Mouse (Mus musculus) bone marrow macrophage, adult 2 months (primary cell): ENCODE data around the gene Osbpl6. TPM values are rescaled to one million over a fixed set of nuclear protein-coding genes. Genes with fewer than 3 reads are reported as not detected.

ENCODE experiments used
- H3K27ac ChIP-seq: 2 replicates; pipeline ENCODE4 v1.5.1; 2012; ENCODE audit warnings: low read depth, low read length; ENCODE audit not compliant: insufficient read depth
- H3K4me1 ChIP-seq: 2 replicates; pipeline ENCODE4 v1.6.1; 2012; ENCODE audit warnings: low read length; ENCODE audit not compliant: control insufficient read depth, insufficient read depth
- H3K4me3 ChIP-seq: 2 replicates; pipeline ENCODE4 v1.5.1; 2012; ENCODE audit warnings: mild to moderate bottlenecking, low read length, moderate library complexity; ENCODE audit not compliant: insufficient read depth
- CTCF ChIP-seq: IDR thresholded peaks from 2 replicates; pipeline ENCODE4 v1.5.1; 2012; ENCODE audit warnings: low read depth, mild to moderate bottlenecking, low read length, moderate library complexity
- POLR2A ChIP-seq: IDR thresholded peaks from 2 replicates; pipeline ENCODE4 v1.6.1; 2012; ENCODE audit warnings: mild to moderate bottlenecking, low read depth, low read length, borderline replicate concordance
- polyA plus RNA-seq: library from polyadenylated mRNA; stranded (reverse); fragments of >200 nt; gene quantifications from 2 replicates; pipeline ENCODE4 v1.2.4, GENCODE M21; 2012; ENCODE audit not compliant: missing spikeins, insufficient read depth, insufficient read length

Gene Osbpl6
- polyA plus RNA-seq, 1 experiment = not detected

DNA sequence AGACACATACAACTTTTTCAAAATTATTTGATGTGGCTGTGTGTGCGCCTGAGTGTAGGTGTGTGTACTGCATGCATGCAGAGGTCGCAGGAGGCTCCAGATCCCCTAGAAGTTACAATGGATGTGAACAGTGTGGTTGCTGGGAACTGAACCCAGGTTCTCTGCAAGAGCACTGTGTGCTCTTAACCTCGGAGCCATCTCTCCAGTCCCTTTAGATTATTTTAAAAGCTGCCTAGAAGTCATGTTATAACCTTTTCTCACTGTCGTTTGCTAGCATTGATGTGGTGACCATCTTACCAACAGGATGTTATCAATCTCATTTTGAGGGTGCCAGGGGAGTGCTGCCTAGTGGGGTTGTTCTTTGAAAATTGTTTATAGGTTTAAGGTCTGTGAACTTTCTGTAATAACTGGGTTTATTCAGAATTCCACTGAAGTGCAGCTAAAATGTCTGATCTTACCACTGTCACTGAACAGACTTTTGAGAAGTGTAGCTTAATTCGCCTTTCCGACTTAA is 15.2 kb downstream of the Osbpl6 start:
- Histone ChIP-seq H3K4me1 (no peaks in the 10 kb centered on the region), H3K4me3 (no peak overlapping the region), H3K27ac (no peak overlapping the region)
- TF ChIP-seq POLR2A = no peak
- no peak for TF ChIP-seq CTCF

DNA sequence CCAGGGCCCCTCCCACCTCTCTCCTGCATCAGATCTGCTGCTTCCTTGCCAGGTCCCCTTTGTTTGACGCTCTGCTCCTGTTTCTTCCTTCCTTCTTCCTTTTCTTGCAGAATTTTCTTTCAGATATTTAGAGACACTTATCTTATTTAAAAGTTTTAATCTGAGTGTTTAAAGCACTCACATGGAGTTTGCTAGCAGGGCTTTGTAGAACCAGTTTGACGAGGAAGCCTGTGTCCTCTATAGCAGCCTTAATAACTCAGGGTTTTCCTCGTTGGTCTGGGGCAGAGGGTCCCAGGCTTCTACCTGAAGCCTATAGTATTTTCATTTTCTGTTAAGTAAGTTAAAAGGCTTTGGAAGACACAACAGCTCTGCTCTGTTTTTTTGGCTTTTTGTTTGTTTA is 20.5 kb downstream of the Osbpl6 start:
- Histone ChIP-seq H3K4me1 (no peaks in the 10 kb centered on the region), H3K27ac (no peak overlapping the region), H3K4me3 (no peak overlapping the region)
- no peak for TF ChIP-seq CTCF
- TF ChIP-seq POLR2A = no peak

DNA sequence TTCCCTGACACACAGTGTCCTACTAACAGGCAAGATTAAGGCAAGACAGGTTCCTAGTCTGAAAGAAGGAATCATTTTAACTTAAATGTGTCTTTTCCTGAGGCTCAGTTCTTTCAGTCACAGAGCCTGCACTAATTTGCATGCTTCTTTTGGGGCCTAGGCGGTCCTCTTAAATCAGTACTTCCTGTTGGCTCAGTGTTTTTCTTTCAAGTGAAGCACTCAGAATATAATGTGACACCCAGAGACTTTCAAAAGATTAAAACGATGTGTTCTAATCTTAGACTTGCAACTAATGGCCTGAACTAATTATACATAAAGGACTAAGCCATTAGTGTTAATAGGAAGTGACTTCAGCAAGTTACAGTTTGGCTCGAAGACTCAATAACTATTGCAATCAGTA is 23.0 kb downstream of the Osbpl6 start:
- H3K4me1 ChIP-seq = no peaks in the 10 kb centered on the region
- H3K4me3 ChIP-seq = no peak overlapping the region
- H3K27ac ChIP-seq = no peak overlapping the region
- TF ChIP-seq POLR2A = no peak
- TF ChIP-seq CTCF = no peak

DNA sequence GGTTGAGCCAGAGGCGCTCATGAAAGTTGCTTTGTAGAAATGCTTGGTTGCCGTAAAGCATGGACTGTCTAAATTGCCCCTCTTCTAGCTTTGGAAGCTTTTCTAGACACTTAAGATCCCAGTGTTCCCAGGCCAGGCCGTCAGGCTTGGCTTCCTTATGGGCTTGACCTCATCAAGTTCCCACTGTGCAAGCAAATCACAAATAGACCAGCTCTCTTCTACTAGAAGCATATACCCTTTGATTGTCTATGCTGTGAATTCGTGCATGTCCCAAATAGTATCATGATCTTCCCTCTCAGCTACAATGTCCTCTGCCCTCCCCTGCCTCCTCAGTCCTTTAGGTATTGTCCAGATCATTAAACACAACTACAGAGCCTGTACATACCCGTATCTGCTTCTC is 23.5 kb downstream of the Osbpl6 start:
- no peak overlapping the region for H3K27ac ChIP-seq
- no peak overlapping the region for H3K4me3 ChIP-seq
- H3K4me1 ChIP-seq = no peaks in the 10 kb centered on the region
- no peak for TF ChIP-seq CTCF
- TF ChIP-seq POLR2A = no peak

DNA sequence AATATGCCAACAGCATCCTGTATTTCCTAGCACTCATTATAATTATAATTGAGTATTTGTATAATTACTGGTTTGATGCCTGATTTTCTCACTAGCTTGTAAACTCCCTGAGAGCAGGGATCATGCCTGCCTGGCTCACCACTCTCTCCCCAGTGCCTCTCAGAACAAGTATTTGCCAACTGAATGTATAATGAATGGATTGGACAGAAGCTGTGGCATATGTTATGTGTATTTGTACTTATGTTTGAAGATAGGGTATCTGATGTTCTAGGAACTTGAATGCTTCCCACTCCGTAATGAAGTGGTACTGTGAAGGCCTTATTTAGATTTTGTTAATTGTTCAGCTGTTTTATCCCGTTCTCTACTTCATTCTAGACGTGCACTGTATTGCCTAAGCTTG is 24.2 kb downstream of the Osbpl6 start:
- Histone ChIP-seq H3K4me3 (no peak overlapping the region), H3K27ac (no peak overlapping the region), H3K4me1 (no peaks in the 10 kb centered on the region)
- TF ChIP-seq CTCF (no peak), POLR2A (no peak)

DNA sequence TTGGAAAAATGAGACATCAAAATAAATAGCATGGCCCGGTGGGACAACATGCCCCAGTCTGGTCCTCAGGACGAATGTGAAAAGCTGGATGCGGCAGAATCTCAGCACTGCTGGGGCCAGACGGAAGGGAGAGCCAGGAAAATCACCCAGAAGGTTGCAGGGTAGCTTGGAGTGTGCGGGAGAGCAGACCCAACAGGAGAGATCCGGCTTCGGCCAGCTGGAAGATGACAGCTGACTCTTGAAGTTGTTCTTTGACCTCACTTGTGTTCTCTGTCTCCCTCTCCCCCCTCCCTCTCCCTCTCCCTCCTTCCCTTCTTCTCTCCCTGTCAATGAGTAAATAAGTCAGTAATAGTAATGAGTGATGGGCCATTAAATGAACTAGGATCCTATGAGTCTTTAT is 27.9 kb downstream of the Osbpl6 start:
- no peaks in the 10 kb centered on the region for H3K4me1 ChIP-seq
- no peak for TF ChIP-seq CTCF
- TF ChIP-seq POLR2A = no peak
- no peak overlapping the region for H3K27ac ChIP-seq
- H3K4me3 ChIP-seq = no peak overlapping the region

DNA sequence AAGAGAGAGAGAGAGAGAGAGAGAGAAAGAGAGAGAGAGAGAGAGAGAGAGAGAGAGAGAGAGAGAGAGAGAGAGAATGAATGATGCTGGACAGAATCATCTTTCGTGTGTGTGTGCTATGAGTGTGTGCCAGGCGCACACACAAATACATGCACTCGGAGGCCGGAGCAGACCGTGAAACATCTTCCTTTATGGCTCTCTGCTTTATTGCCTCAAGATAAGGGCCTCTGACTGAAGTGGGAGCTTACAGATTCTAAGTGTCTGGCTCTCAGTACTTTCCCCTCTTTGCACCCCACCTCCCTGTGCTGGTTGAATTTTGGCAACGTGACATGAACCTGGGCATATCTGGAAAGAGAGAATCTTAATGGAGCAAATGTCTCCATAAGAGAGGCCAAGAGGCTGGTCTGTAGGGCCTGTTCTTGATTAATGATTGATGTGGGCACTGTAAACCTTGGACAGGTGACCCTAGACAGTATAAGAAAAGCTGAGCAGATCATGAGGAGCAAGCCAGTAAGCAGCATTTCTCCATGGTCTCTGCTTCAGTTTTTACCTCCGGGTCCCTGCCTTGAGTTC is 29.4 kb downstream of the Osbpl6 start:
- TF ChIP-seq POLR2A = no peak
- no peak for TF ChIP-seq CTCF
- no peaks in the 10 kb centered on the region for H3K4me1 ChIP-seq
- no peak overlapping the region for H3K27ac ChIP-seq
- no peak overlapping the region for H3K4me3 ChIP-seq

DNA sequence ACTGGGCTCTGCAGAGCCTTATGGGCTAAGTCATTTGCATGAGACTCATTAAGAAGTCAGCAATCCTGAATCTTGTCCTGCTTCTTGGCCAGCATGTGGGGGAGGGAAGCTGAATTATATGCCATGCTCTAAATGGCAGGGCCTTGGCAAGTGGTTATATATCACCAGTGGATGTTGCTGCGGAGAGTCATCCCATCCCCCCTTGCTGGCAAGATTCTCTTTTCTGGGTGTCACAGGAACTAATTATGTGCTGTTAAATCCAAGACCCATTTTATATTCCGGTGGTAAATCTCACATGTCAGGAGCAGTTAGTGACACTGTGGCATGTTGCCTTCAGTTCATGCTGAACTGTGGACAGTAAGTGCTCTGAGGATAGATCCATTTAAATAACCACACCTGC is 31.1 kb downstream of the Osbpl6 start:
- no peak overlapping the region for H3K27ac ChIP-seq
- no peak for TF ChIP-seq POLR2A
- no peak for TF ChIP-seq CTCF
- H3K4me1 ChIP-seq = no peaks in the 10 kb centered on the region
- H3K4me3 ChIP-seq = no peak overlapping the region

DNA sequence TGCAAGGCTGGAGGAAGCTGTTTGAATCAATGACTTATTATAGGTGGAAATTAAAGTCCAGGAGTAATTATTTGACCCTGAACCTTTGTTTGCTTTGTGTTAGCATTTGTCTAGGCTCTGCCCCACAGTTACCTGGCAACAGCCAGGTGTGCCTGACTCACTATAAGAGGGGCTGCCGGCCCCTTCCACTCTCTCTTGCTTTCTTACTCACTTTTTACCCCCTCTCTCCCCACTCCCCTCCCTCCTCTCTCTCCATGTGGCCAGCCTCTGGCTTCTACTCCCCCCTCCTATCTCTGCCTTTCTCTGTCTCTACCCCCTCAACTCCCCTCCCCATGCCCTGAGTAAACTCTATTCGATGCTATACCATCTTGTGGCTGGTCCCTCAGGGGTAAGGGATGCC is 33.2 kb downstream of the Osbpl6 start:
- H3K4me3 ChIP-seq = no peak overlapping the region
- H3K4me1 ChIP-seq = no peaks in the 10 kb centered on the region
- no peak overlapping the region for H3K27ac ChIP-seq
- TF ChIP-seq CTCF (no peak), POLR2A (no peak)

DNA sequence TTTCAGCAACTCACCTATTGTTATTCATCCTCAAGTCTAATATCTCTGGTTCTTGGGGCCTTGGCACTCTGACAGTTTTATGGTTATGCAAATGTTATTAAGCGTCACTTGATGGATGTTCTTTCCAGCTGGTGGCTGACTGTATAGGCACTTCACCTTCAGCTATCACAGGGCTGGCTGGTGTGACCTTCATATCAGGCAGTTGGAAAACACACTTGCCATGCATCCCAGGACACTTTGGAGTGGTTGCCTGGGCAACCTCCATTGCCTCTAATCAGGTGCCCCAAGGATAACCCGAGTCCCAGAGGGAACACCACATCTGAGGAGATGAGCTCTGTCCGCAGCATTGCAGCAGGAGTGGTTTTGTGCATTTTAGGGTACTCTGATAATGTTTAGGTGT is 35.8 kb downstream of the Osbpl6 start:
- no peak for TF ChIP-seq CTCF
- no peak for TF ChIP-seq POLR2A
- Histone ChIP-seq H3K4me3 (no peak overlapping the region), H3K27ac (no peak overlapping the region), H3K4me1 (no peaks in the 10 kb centered on the region)
